Mouse (Mus musculus): Measurements from ENCODE around the gene H2-K1. TPM values are rescaled to one million over a fixed set of nuclear protein-coding genes. Genes with fewer than 3 reads are reported as not detected.
A peak's percentile ranks its signal among the peaks of the same experiment; 100 is the strongest.
"Not testable (repeated sequence)": the region's sequence is repeated elsewhere in the genome, so short reads cannot be mapped to it uniquely, and the experiment has no call there.

Gene H2-K1
- total RNA-seq, 2 experiments from 2014 or later, result 564 to 1,023 TPM

DNA sequence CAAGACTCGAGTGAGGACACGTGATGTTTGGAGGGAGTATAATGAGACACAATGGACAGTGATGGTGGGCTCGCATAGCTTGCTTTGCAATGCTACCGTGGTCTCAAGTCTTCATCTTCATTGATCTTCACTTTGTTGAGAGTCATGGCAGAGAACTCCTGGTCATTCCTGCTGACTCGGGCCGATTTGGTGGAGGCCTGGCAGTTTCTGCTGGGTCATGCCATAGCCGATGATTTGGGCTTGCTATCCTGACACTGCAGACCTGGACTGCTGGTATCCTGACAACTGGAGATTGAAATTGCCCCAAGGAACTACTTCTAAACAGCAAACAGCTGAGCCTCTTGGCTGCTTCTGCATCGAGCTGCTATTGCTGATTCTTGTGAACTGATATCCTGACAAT, 5.2 kb downstream of the H2-K1 start:
- ATAC-seq (replicated peaks; ENCODE audit: poor library complexity, severe bottlenecking), result no peak

- peak; percentile 70 for ATAC-seq (replicated peaks; ENCODE audit: poor library complexity, severe bottlenecking)
Observed at GRCm38 (mm10) chr17:33991788-33992664, 8.1 kb downstream of the H2-K1 start.

DNA sequence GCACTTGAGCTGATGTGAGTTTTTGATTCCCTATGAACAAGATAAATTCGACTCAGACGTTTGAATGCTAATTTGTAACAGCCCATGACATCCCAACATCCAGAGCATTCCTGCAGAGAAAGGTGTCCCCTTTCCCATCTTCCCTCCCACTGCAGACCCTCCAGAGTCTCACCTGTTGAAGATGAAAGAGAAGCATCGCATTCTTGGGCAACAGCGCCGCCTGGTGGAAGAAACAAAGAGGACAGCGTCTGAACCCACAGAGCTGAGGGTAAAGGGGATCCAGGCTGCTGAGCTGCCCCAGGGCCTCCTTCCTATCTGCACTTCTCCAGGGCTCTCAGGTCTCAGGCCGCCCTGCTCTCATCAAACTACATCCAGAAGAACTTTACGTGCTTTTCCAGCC, 18.0 kb downstream of the H2-K1 start:
- not testable (repeated sequence) for ATAC-seq (replicated peaks; ENCODE audit: poor library complexity, severe bottlenecking)

- peak; percentile 61 for ATAC-seq (replicated peaks; ENCODE audit: poor library complexity, severe bottlenecking)
Observed at GRCm38 (mm10) chr17:33981192-33981909, 18.8 kb downstream of the H2-K1 start.

DNA sequence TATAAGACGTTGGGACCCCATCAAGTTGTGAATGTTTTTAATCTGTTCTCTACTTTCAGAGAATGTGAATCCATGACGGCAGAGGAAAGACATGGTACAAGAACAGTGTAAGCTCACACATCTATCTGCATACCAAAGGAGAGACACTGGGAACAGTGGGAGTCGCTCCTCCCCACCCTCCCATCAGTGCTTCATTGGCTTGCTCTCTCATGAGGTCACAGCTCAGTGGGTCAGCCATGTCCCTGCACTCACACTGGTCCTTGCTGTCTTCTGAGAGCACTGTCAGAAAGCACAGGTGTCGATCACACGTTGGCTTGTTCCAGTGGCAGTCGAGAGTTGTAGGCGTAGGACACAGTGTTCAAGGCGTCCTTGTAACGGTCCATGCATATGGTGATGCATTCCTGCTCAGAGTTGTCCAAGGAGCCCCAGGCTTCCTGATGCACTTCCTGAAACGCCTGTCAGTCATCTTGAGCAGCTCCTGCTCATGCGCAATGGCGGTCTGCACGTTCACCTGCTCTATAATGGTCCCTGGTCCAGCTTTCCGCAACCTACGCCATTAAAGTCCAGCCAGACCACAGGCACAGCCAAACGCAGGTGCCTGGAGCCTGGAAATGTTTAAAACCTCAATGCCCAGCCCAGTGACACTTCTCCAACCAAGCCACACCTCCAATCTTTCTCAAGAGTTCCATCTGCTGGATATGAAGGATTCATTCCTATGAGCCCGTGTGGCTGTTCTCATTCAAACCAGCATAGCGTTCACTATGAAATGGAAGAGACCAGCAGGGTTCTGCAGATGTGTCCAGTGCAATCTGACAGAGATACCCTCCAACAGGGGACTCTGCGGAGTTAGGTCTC, 19.7 kb downstream of the H2-K1 start:
- 0 out of 2 replicates have a peak, but pooled peaks have one; percentile 7 for ATAC-seq (replicated peaks; ENCODE audit: poor library complexity, severe bottlenecking)

- no peak for ATAC-seq (replicated peaks; ENCODE audit: poor library complexity, severe bottlenecking)
Observed at GRCm38 (mm10) chr17:33979512-33980050, 20.6 kb downstream of the H2-K1 start.

GRCm38 (mm10) chr17:33978631-33979031, 21.5 kb downstream of the H2-K1 start:
- peak; percentile 90 for ATAC-seq (replicated peaks; ENCODE audit: poor library complexity, severe bottlenecking)

- ATAC-seq (replicated peaks; ENCODE audit: poor library complexity, severe bottlenecking), result no peak
Observed at GRCm38 (mm10) chr17:33977861-33978557, 22.1 kb downstream of the H2-K1 start.

- ATAC-seq (replicated peaks; ENCODE audit: poor library complexity, severe bottlenecking), result no peak
Observed at GRCm38 (mm10) chr17:33973572-33973971, 26.6 kb downstream of the H2-K1 start.

DNA sequence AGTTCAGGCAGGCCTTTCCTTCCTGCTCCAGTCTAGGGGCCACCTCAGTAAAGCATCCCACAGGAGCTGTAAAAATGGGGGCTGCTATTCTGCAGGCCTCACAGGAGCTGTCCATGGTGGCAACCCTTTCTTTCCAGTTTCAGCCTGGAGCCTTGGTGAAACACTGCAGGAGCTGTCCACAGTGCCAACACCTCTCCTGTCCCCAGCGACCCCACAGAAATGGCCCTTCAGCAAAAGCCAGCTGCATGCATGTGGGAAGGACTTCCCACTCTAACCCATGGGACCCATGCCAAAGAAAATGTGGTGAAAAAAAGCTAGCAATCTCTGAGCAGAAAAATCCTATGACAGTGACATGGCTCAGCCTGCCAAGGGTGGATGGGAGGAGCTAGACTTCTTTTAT, 27.5 kb downstream of the H2-K1 start:
- ATAC-seq (replicated peaks; ENCODE audit: poor library complexity, severe bottlenecking), result peak; percentile 31; the same call in 1 of the 2 replicates

- no peak for ATAC-seq (replicated peaks; ENCODE audit: poor library complexity, severe bottlenecking)
Observed at GRCm38 (mm10) chr17:33969394-33969793, 30.8 kb downstream of the H2-K1 start.

DNA sequence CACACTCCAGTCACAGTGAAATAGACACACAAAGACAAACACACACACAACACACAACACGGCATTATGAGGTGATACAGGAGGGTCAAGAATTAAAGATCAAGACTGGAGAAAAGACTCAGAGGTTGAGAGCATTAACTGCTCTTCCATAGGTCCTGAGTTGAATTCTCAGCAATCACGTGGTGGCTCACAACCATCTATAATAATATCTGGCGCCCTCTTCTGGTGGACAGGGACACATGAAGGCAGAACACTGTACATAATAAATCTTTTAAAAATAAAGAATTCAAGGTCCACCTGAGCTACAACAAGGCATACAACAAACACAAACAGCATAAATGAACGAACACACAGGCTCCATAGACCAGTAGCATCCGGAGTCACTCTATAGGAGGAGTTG, 31.2 kb downstream of the H2-K1 start:
- ATAC-seq (replicated peaks; ENCODE audit: poor library complexity, severe bottlenecking), result peak; percentile 11; the same call in 1 of the 2 replicates

GRCm38 (mm10) chr17:33968489-33968888, 31.7 kb downstream of the H2-K1 start:
- ATAC-seq (replicated peaks; ENCODE audit: poor library complexity, severe bottlenecking), result peak; percentile 86

- ATAC-seq (replicated peaks; ENCODE audit: poor library complexity, severe bottlenecking), result no peak
Observed at GRCm38 (mm10) chr17:33965846-33966550, 34.1 kb downstream of the H2-K1 start.

DNA sequence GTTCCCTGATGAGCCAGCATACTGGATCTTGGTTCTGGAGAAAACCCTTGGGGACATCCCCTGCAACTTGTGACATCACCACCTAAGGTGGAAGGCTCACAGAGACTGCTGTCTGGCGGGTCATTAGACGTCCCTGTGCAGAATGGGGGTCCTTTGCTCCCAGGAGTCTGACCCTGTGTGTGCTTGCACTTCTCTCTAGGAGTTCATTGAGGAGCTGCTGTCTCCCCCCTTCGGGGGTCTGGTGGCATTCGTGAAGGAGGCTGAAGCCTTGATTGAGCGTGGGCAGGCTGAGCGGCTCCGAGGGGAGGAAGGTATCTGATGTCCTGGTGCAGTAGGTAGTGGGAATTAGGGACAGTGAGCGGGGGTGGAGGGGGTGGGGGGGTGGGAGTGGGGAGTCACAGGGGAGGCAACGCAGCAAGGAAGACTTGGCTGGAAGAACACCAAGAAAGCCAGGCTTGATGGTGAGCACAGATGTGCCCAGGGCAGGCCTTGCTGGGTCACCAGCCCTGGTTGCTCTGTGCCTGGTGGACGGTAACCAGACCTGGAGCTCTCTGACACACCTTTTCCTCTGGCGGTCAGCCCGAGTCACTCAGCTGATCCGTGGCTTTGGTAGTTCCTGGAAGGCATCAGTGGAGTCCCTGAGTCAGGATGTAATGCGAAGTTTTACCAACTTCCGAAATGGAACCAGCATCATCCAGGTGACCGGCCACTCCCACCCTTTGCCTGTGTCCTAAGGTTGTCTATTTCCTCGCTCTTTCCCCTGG, 34.9 kb downstream of the H2-K1 start:
- ATAC-seq (replicated peaks; ENCODE audit: poor library complexity, severe bottlenecking), result no peak

- ATAC-seq (replicated peaks; ENCODE audit: poor library complexity, severe bottlenecking), result no peak
Observed at GRCm38 (mm10) chr17:33962876-33963275, 37.3 kb downstream of the H2-K1 start.

DNA sequence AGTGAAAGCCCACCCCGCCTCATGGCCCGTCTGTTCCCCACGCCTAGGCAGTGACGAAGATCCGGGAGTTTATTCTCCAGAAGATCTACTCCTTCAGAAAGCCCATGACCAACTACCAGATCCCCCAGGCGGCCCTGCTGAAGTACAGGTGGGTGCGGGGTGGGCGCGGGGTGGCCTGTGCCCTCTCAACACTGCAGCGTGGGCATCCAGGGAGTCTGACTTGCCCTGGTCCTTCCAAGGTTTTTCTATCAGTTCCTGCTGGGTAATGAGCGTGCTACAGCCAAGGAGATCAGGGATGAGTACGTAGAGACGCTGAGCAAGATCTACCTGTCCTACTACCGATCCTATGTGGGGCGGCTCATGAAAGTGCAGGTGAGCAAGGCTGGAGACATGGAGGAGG, 40.2 kb downstream of the H2-K1 start:
- no peak for ATAC-seq (replicated peaks; ENCODE audit: poor library complexity, severe bottlenecking)

DNA sequence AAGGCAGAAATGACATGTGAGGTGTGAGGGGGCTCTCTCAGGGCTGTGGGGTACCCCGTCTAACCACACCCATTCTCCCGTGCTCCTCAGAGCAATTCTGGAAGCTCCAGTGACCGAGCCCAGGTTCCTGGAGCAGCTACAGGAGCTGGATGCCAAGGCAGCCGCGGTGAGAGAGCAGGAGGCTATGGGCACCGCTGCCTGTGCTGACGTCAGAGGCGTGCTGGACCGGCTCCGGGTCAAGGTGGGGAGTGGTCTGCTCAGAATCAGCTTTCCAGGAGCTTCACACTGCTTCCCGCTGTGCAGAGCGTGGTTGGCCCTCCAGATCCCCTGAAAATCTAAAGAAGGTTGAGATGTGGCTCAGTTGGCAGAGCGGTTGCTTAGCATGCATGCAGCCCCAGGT, 41.0 kb downstream of the H2-K1 start:
- no peak for ATAC-seq (replicated peaks; ENCODE audit: poor library complexity, severe bottlenecking)
